Mouse (Mus musculus) MEL (cell line): ENCODE results near the gene I0C0044D17Rik. TPM values are rescaled to one million over a fixed set of nuclear protein-coding genes. Genes with fewer than 3 reads are reported as not detected.

Source experiments
- DNase-seq: peaks from one replicate; pipeline ENCODE4 v3.0.0; 2011; ENCODE audit warnings: low read depth, low spot score
- H3K27ac ChIP-seq: 2 replicates; pipeline ENCODE4 v1.5.1; 2012; ENCODE audit warnings: low read depth, mild to moderate bottlenecking, control low read depth, low read length, moderate library complexity; ENCODE audit not compliant: control insufficient read depth
- H3K27me3 ChIP-seq, 2 experiments: fragments of 150-350 bp in 1 of 2; sonication (generic) in 1 of 2; 2 replicates each; pipeline ENCODE4 v1.6.1; 2012; ENCODE audit warnings: low read length in 2 of 2, mild to moderate bottlenecking in 2 of 2, improper control_type of control experiment in 1 of 2, moderate library complexity in 1 of 2; ENCODE audit not compliant: insufficient read depth in 2 of 2, control insufficient read depth in 1 of 2
- H3K36me3 ChIP-seq, 2 experiments: 2 replicates each; pipeline ENCODE4 v1.6.1; 2012 to 2014; ENCODE audit warnings: low read length in 2 of 2, improper control_type of control experiment in 1 of 2, inconsistent platforms in 1 of 2, mild to moderate bottlenecking in 1 of 2; ENCODE audit not compliant: insufficient read depth in 2 of 2, control insufficient read depth in 1 of 2
- H3K4me1 ChIP-seq, 2 experiments: fragments of 150-350 bp in 1 of 2; sonication (generic) in 1 of 2; 2 replicates each; pipeline ENCODE4 v1.6.1; 2012; ENCODE audit warnings: low read length in 2 of 2, improper control_type of control experiment in 1 of 2, mild to moderate bottlenecking in 1 of 2; ENCODE audit not compliant: insufficient read depth in 2 of 2, control insufficient read depth in 1 of 2
- H3K4me3 ChIP-seq, 2 experiments: fragments of 150-350 bp in 1 of 2; sonication (generic) in 1 of 2; 2 replicates each; pipeline ENCODE4 v1.5.1; 2012; ENCODE audit warnings: low read depth in 2 of 2, low read length in 2 of 2, mild to moderate bottlenecking in 2 of 2, moderate library complexity in 2 of 2, control low read depth in 1 of 2, improper control_type of control experiment in 1 of 2; ENCODE audit not compliant: control insufficient read depth in 1 of 2, insufficient read depth in 1 of 2
- H3K79me2 ChIP-seq: 2 replicates; pipeline ENCODE4 v1.6.1; 2012; ENCODE audit warnings: mild to moderate bottlenecking, low read length, moderate library complexity; ENCODE audit not compliant: control insufficient read depth, poor library complexity, insufficient read depth
- H3K9ac ChIP-seq: 2 replicates; pipeline ENCODE4 v1.6.1; 2012; ENCODE audit warnings: low read depth, mild to moderate bottlenecking, control low read depth, low read length, moderate library complexity; ENCODE audit not compliant: control insufficient read depth, poor library complexity, severe bottlenecking
- H3K9me3 ChIP-seq: fragments of 150-350 bp; sonication (generic); replicated peaks from 2 replicates; pipeline ENCODE4 v1.6.1; 2012; ENCODE audit warnings: mild to moderate bottlenecking, low read length, improper control_type of control experiment, moderate library complexity; ENCODE audit not compliant: insufficient read depth
- BHLHE40 ChIP-seq: IDR thresholded peaks from 2 replicates; pipeline ENCODE4 v1.6.1; 2012; ENCODE audit warnings: low read depth, mild to moderate bottlenecking, inconsistent platforms, low read length, improper control_type of control experiment, borderline replicate concordance
- CHD1 ChIP-seq: IDR thresholded peaks from 2 replicates; pipeline ENCODE4 v1.6.1; 2012; ENCODE audit warnings: low read depth, mild to moderate bottlenecking, inconsistent platforms, low read length, improper control_type of control experiment
- CHD2 ChIP-seq: IDR thresholded peaks from 2 replicates; pipeline ENCODE4 v1.6.1; 2011; ENCODE audit warnings: low read length, improper control_type of control experiment
- CTCF ChIP-seq, 3 experiments: IDR thresholded peaks in 2 of 3; conservative IDR thresholded peaks in 1 of 3; 2 replicates each; pipeline ENCODE4 v1.5.1; 2011 to 2012; ENCODE audit warnings: low read length in 3 of 3, low read depth in 2 of 3, mild to moderate bottlenecking in 2 of 3, improper control_type of control experiment in 1 of 3, inconsistent platforms in 1 of 3, mixed read lengths in 1 of 3, moderate library complexity in 1 of 3; ENCODE audit not compliant: control insufficient read depth in 1 of 3, insufficient read depth in 1 of 3, poor library complexity in 1 of 3, severe bottlenecking in 1 of 3
- ELF1 ChIP-seq: IDR thresholded peaks from 2 replicates; pipeline ENCODE4 v1.6.1; 2014; ENCODE audit warnings: low read depth, mild to moderate bottlenecking, inconsistent platforms, low read length, improper control_type of control experiment, moderate library complexity
- EP300 ChIP-seq, 2 experiments: IDR thresholded peaks; 2 replicates each; pipeline ENCODE4 v1.6.1; 2011; ENCODE audit warnings: improper control_type of control experiment in 2 of 2, low read length in 2 of 2, low read depth in 1 of 2, mild to moderate bottlenecking in 1 of 2
- ETS1 ChIP-seq: IDR thresholded peaks from 2 replicates; pipeline ENCODE4 v1.6.1; 2012; ENCODE audit warnings: low read depth, mild to moderate bottlenecking, inconsistent platforms, low read length, improper control_type of control experiment, moderate library complexity
- GATA1 ChIP-seq: IDR thresholded peaks from 2 replicates; pipeline ENCODE4 v1.6.1; 2011; ENCODE audit warnings: low read depth, low read length, improper control_type of control experiment
- JUND ChIP-seq: IDR thresholded peaks from 2 replicates; pipeline ENCODE4 v1.6.1; 2011; ENCODE audit warnings: low read depth, mild to moderate bottlenecking, improper control_type of control experiment, low read length
- KAT2A ChIP-seq: conservative IDR thresholded peaks from 2 replicates; pipeline ENCODE4 v1.6.1; 2012; ENCODE audit warnings: low read depth, low read length, improper control_type of control experiment, inconsistent platforms
- MAFK ChIP-seq: IDR thresholded peaks from 2 replicates; pipeline ENCODE4 v1.6.1; 2011; ENCODE audit warnings: low read depth, mild to moderate bottlenecking, low read length, improper control_type of control experiment, borderline replicate concordance
- MAX ChIP-seq: IDR thresholded peaks from 2 replicates; pipeline ENCODE4 v1.6.1; 2011; ENCODE audit warnings: low read length, improper control_type of control experiment
- MAZ ChIP-seq: IDR thresholded peaks from 2 replicates; pipeline ENCODE4 v1.6.1; 2012; ENCODE audit warnings: low read depth, mild to moderate bottlenecking, inconsistent platforms, low read length, improper control_type of control experiment
- MEF2A ChIP-seq: IDR thresholded peaks from 2 replicates; pipeline ENCODE4 v1.6.1; 2014; ENCODE audit warnings: low read depth, mild to moderate bottlenecking, inconsistent platforms, low read length, improper control_type of control experiment; ENCODE audit not compliant: poor library complexity, insufficient replicate concordance, severe bottlenecking; ENCODE audit errors: extremely low read depth
- MXI1 ChIP-seq: IDR thresholded peaks from 2 replicates; pipeline ENCODE4 v1.6.1; 2011; ENCODE audit warnings: mild to moderate bottlenecking, low read depth, low read length, improper control_type of control experiment
- MYC ChIP-seq: IDR thresholded peaks from 2 replicates; pipeline ENCODE4 v1.6.1; 2011; ENCODE audit warnings: low read depth, mild to moderate bottlenecking, low read length, improper control_type of control experiment, moderate library complexity
- NELFE ChIP-seq: IDR thresholded peaks from 2 replicates; pipeline ENCODE4 v1.6.1; 2011; ENCODE audit warnings: low read depth, low read length, improper control_type of control experiment
- NRF1 ChIP-seq: IDR thresholded peaks from 2 replicates; pipeline ENCODE4 v1.6.1; 2014; ENCODE audit warnings: low read depth, mild to moderate bottlenecking, inconsistent platforms, low read length, improper control_type of control experiment, moderate library complexity; ENCODE audit not compliant: poor library complexity, insufficient read depth, severe bottlenecking
- SIN3A ChIP-seq: IDR thresholded peaks from 2 replicates; pipeline ENCODE4 v1.6.1; 2012; ENCODE audit warnings: low read length, improper control_type of control experiment, inconsistent platforms
- SMC3 ChIP-seq: IDR thresholded peaks from 2 replicates; pipeline ENCODE4 v1.6.1; 2011; ENCODE audit warnings: low read depth, low read length, improper control_type of control experiment
- TBP ChIP-seq: IDR thresholded peaks from 2 replicates; pipeline ENCODE4 v1.8.0; 2011; ENCODE audit warnings: low read depth, low read length, improper control_type of control experiment
- TCF12 ChIP-seq: IDR thresholded peaks from 2 replicates; pipeline ENCODE4 v1.6.1; 2014; ENCODE audit warnings: low read depth, mild to moderate bottlenecking, inconsistent platforms, low read length, improper control_type of control experiment, moderate library complexity
- UBTF ChIP-seq: IDR thresholded peaks from 2 replicates; pipeline ENCODE4 v1.6.1; 2012; ENCODE audit warnings: low read depth, mild to moderate bottlenecking, inconsistent platforms, low read length, improper control_type of control experiment, moderate library complexity, borderline replicate concordance; ENCODE audit not compliant: insufficient read depth
- USF2 ChIP-seq, 2 experiments: IDR thresholded peaks; 2 replicates each; pipeline ENCODE4 v1.6.1; 2011 to 2012; ENCODE audit warnings: improper control_type of control experiment in 2 of 2, low read length in 2 of 2, borderline replicate concordance in 1 of 2, inconsistent platforms in 1 of 2, low read depth in 1 of 2, mild to moderate bottlenecking in 1 of 2; ENCODE audit not compliant: insufficient read depth in 1 of 2
- ZC3H11A ChIP-seq: IDR thresholded peaks from 2 replicates; pipeline ENCODE4 v1.6.1; 2012; ENCODE audit warnings: low read depth, mild to moderate bottlenecking, inconsistent platforms, low read length, improper control_type of control experiment
- ZKSCAN1 ChIP-seq: IDR thresholded peaks from 2 replicates; pipeline ENCODE4 v1.6.1; 2012; ENCODE audit warnings: low read depth, mild to moderate bottlenecking, inconsistent platforms, low read length, improper control_type of control experiment, moderate library complexity
- ZMIZ1 ChIP-seq: IDR thresholded peaks from 2 replicates; pipeline ENCODE4 v1.6.1; 2012; ENCODE audit warnings: low read depth, mild to moderate bottlenecking, inconsistent platforms, low read length, improper control_type of control experiment, moderate library complexity
- ZNF384 ChIP-seq: IDR thresholded peaks from 2 replicates; pipeline ENCODE4 v1.6.1; 2012; ENCODE audit warnings: low read depth, mild to moderate bottlenecking, inconsistent platforms, low read length, improper control_type of control experiment
- polyA plus RNA-seq, 2 experiments: library from polyadenylated mRNA; stranded (reverse) in 1 of 2; unstranded in 1 of 2; fragments of >175 nt in 1 of 2; fragments of >200 nt in 1 of 2; gene quantifications; 2 replicates each; pipeline versions ENCODE4 v1.2.1 to v1.2.4; 2012; ENCODE audit warnings: low replicate concordance in 2 of 2, low read depth in 1 of 2; ENCODE audit not compliant: insufficient read length in 2 of 2, insufficient read depth in 1 of 2, missing spikeins in 1 of 2
- total RNA-seq: library from RNA; depleted of rRNA; stranded (reverse); fragments of 300-350 nt; gene quantifications from 2 replicates; pipeline ENCODE4 v1.2.3, GENCODE M21; 2012

The I0C0044D17Rik gene
- total and polyA plus RNA-seq, 3 experiments: not detected

DNA sequence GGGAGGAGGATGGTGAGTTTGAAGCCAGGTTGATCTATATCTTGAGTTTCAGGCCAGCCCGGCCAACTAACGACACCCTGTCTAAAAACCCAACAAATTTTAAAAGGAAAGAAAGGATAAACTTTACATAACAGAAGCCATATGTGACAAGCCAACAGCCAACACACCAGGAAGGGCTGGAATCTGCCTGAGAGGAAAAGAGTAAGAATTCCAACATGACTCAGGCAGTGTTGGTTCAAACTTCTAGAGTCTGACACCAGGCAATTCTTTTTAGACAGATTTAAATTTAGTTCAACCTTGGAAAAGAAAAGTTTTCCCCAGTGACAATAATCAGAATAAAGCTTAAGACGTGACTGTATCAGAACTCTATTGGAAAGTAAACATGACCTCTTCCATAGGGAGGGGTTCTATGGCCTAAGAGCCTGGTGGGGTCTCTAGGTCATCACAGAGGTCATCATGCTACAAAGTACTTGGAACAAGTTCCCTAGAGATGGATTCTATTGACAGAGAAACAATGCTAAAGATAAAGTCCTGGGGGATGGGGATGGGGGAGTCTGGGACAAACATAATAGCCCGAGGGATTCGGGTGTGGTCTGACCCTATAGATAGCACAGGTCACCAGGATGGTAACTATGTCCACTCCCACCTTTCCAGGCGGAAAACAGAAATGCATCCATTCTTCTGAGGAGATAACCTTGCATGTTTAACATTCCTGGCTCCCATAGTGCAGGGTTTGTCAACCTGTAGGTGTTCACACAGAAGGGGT is 23.7 kb upstream of the I0C0044D17Rik start:
- no peak overlapping the region for H3K27ac ChIP-seq
- H3K4me3 ChIP-seq: no peak overlapping the region
- H3K9me3 ChIP-seq: no peaks in the 10 kb centered on the region
- H3K9ac ChIP-seq: no peak overlapping the region
- TF ChIP-seq MAFK (no peak), MYC (no peak), KAT2A (no peak), UBTF (no peak), ELF1 (no peak), NELFE (no peak), MEF2A (no peak), ZMIZ1 (no peak), TCF12 (no peak), SIN3A (no peak), SMC3 (no peak), BHLHE40 (no peak), JUND (no peak), CHD2 (no peak), ZC3H11A (no peak), NRF1 (no peak), ZKSCAN1 (no peak), MAX (no peak)
- H3K36me3 ChIP-seq: no peaks in the 10 kb centered on the region
- H3K4me1 ChIP-seq: no peaks in the 10 kb centered on the region
- DNase-seq: no peak
- no peaks in the 10 kb centered on the region for H3K27me3 ChIP-seq
- H3K79me2 ChIP-seq: no peaks in the 10 kb centered on the region

DNA sequence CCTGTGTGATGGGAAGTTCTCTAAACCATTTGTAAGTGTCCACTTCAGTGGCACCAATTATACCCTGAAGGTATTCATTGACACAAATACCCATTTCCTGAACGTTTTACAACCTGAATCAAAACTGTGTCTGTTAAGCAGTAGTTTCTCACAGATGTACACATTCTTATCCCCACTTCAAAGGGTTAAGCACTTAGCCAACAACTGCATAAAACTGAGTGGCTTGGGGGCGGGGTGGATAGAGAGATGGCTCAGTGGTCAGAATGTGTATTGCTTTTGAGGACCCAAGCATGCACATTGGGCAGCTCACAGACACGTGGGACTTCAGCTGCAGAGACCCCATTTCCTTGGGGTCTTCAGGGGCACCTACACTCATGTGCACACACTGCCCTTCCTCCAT is 22.8 kb upstream of the I0C0044D17Rik start:
- Histone ChIP-seq H3K9ac (no peak overlapping the region), H3K4me1 (no peaks in the 10 kb centered on the region), H3K36me3 (no peaks in the 10 kb centered on the region), H3K27ac (no peak overlapping the region), H3K79me2 (no peaks in the 10 kb centered on the region), H3K9me3 (no peaks in the 10 kb centered on the region), H3K27me3 (no peaks in the 10 kb centered on the region), H3K4me3 (no peak overlapping the region)
- TF ChIP-seq MAZ (no peak), MXI1 (no peak), ETS1 (no peak), NELFE (no peak), CHD1 (no peak), CTCF (IDR thresholded peaks at IDR 0.05 in 2 of 3, conservative IDR thresholded peaks at IDR 0.05 in 1 of 3; ENCODE audit: control insufficient read depth in 1 of 3, insufficient read depth in 1 of 3, low read depth in 2 of 3, low read length in 3 of 3, poor library complexity in 1 of 3, severe bottlenecking in 1 of 3) (no peak), EP300 (IDR thresholded peaks at IDR 0.05; ENCODE audit: low read depth in 1 of 2, low read length in 2 of 2) (no peak), UBTF (no peak), USF2 (IDR thresholded peaks at IDR 0.05; ENCODE audit: borderline replicate concordance in 1 of 2, insufficient read depth in 1 of 2, low read depth in 1 of 2, low read length in 2 of 2) (no peak), NRF1 (no peak), TBP (no peak), GATA1 (no peak), ZNF384 (no peak), SMC3 (no peak)
- DNase-seq: no peak
